Mouse (Mus musculus): Measurements from ENCODE around the gene Dkkl1. TPM values are rescaled to one million over a fixed set of nuclear protein-coding genes. Genes with fewer than 3 reads are reported as not detected.

Dkkl1 gene
- polyA plus RNA-seq, 1 experiment from 2014 or later = 1.5 TPM

GRCm38 (mm10) chr7:45160866-45161265 lies 51.1 kb downstream of the Dkkl1 start:
- Histone ChIP-seq H3K27ac (ENCODE audit: low read length) (no peak overlapping the region), H3K4me3 (ENCODE audit: low read depth, low read length) (no peak overlapping the region), H3K36me3 (ENCODE audit: control insufficient read depth, insufficient read depth) (no peaks in the 10 kb centered on the region), H3K9me3 (replicated peaks; ENCODE audit: control insufficient read depth, low read length) (no peaks in the 10 kb centered on the region), H3K4me2 (ENCODE audit: low read depth, low read length) (no peak overlapping the region), H3K27me3 (ENCODE audit: control insufficient read depth, insufficient read depth, low read depth, low read length) (peaks cover 37% of the 10 kb centered on the region), H3K9ac (ENCODE audit: low read depth, low read length) (no peak overlapping the region), H3K4me1 (ENCODE audit: control insufficient read depth, low read depth, low read length) (peaks cover 14% of the 10 kb centered on the region)
- ATAC-seq (ENCODE audit: low read depth) = no peak
- 74% methylated on average over 3 of the region's 3 CpGs for WGBS (ENCODE audit: insufficient replicate concordance)

- H3K9ac ChIP-seq (ENCODE audit: low read depth, low read length) = no peak overlapping the region
- H3K4me2 ChIP-seq (ENCODE audit: low read depth, low read length) = no peak overlapping the region
- H3K4me1 ChIP-seq (ENCODE audit: control insufficient read depth, low read depth, low read length) = peaks cover 14% of the 10 kb centered on the region
- H3K9me3 ChIP-seq (replicated peaks; ENCODE audit: control insufficient read depth, low read length) = no peaks in the 10 kb centered on the region
- H3K27me3 ChIP-seq (ENCODE audit: control insufficient read depth, insufficient read depth, low read depth, low read length) = peaks cover 32% of the 10 kb centered on the region
- no peaks in the 10 kb centered on the region for H3K36me3 ChIP-seq (ENCODE audit: control insufficient read depth, insufficient read depth)
- ATAC-seq (ENCODE audit: low read depth) = no peak
- WGBS (ENCODE audit: insufficient replicate concordance) = 76% methylated on average over 6 of the region's 6 CpGs
- H3K27ac ChIP-seq (ENCODE audit: low read length) = no peak overlapping the region
- H3K4me3 ChIP-seq (ENCODE audit: low read depth, low read length) = no peak overlapping the region
These were observed 51.6 kb downstream of the Dkkl1 start for GRCm38 (mm10) chr7:45160316-45160800.

GRCm38 (mm10) chr7:45158991-45159390 lies 53.0 kb downstream of the Dkkl1 start:
- no peak for ATAC-seq (ENCODE audit: low read depth)
- H3K4me2 ChIP-seq (ENCODE audit: low read depth, low read length) = no peak overlapping the region
- H3K27me3 ChIP-seq (ENCODE audit: control insufficient read depth, insufficient read depth, low read depth, low read length) = peaks cover 18% of the 10 kb centered on the region
- no peak overlapping the region for H3K4me3 ChIP-seq (ENCODE audit: low read depth, low read length)
- H3K4me1 ChIP-seq (ENCODE audit: control insufficient read depth, low read depth, low read length) = peaks cover 20% of the 10 kb centered on the region
- H3K36me3 ChIP-seq (ENCODE audit: control insufficient read depth, insufficient read depth) = no peaks in the 10 kb centered on the region
- no peaks in the 10 kb centered on the region for H3K9me3 ChIP-seq (replicated peaks; ENCODE audit: control insufficient read depth, low read length)
- no peak overlapping the region for H3K9ac ChIP-seq (ENCODE audit: low read depth, low read length)
- 81% methylated on average over 6 of the region's 6 CpGs for WGBS (ENCODE audit: insufficient replicate concordance)
- no peak overlapping the region for H3K27ac ChIP-seq (ENCODE audit: low read length)

Small RNA genes within 50 kb of the gene (microRNA-seq; reads per million reads assigned to microRNA genes)
- not detected for gene Mir7055

Other genes starting within 250 kb of the Dkkl1 start
- gene Cpt1c, start 237.3 kb downstream of the Dkkl1 start, polyA plus RNA-seq (2015; fragmentation: Nextera tagmentation; extraction: Ambion mirVana) = 1.8 and 2.1 TPM in 2 replicates
- gene Prmt1, start 225.6 kb downstream of the Dkkl1 start, polyA plus RNA-seq (2015; fragmentation: Nextera tagmentation; extraction: Ambion mirVana) = 95.6 and 98.6 TPM in 2 replicates
- gene Irf3, start 214.5 kb downstream of the Dkkl1 start, polyA plus RNA-seq (2015; fragmentation: Nextera tagmentation; extraction: Ambion mirVana) = 39.8 and 43.2 TPM in 2 replicates
- 11.0 and 12.2 TPM in 2 replicates for gene Bcl2l12, start 213.4 kb downstream of the Dkkl1 start, polyA plus RNA-seq (2015; fragmentation: Nextera tagmentation; extraction: Ambion mirVana)
- gene Scaf1, start 195.8 kb downstream of the Dkkl1 start, polyA plus RNA-seq (2015; fragmentation: Nextera tagmentation; extraction: Ambion mirVana) = 9.8 and 9.9 TPM in 2 replicates
- 20.9 and 23.2 TPM in 2 replicates for gene Rras, start 194.2 kb downstream of the Dkkl1 start, polyA plus RNA-seq (2015; fragmentation: Nextera tagmentation; extraction: Ambion mirVana)
- 1.9 and 2.0 TPM in 2 replicates for gene Prr12, start 159.3 kb downstream of the Dkkl1 start, polyA plus RNA-seq (2015; fragmentation: Nextera tagmentation; extraction: Ambion mirVana)
- 23.4 and 23.8 TPM in 2 replicates for gene Nosip, start 149.7 kb downstream of the Dkkl1 start, polyA plus RNA-seq (2015; fragmentation: Nextera tagmentation; extraction: Ambion mirVana)
- gene Prrg2, start 149.5 kb downstream of the Dkkl1 start, polyA plus RNA-seq (2015; fragmentation: Nextera tagmentation; extraction: Ambion mirVana) = 9.7 and 10.5 TPM in 2 replicates
- 20.1 and 22.7 TPM in 2 replicates for gene Rcn3, start 119.9 kb downstream of the Dkkl1 start, polyA plus RNA-seq (2015; fragmentation: Nextera tagmentation; extraction: Ambion mirVana)
- 50.6 and 56.1 TPM in 2 replicates for gene Fcgrt, start 108.3 kb downstream of the Dkkl1 start, polyA plus RNA-seq (2015; fragmentation: Nextera tagmentation; extraction: Ambion mirVana)
- gene Rps11, start 87.7 kb downstream of the Dkkl1 start, polyA plus RNA-seq (2015; fragmentation: Nextera tagmentation; extraction: Ambion mirVana) = 646 and 744 TPM in 2 replicates
- 558 and 645 TPM in 2 replicates for gene Rpl13a, start 83.4 kb downstream of the Dkkl1 start, polyA plus RNA-seq (2015; fragmentation: Nextera tagmentation; extraction: Ambion mirVana)
- gene Gm45713, start 75.9 kb downstream of the Dkkl1 start, polyA plus RNA-seq (2015; fragmentation: Nextera tagmentation; extraction: Ambion mirVana) = 0.12 TPM in 1 of 2 replicates, not detected in the other
- 3.0 and 3.1 TPM in 2 replicates for gene Flt3l, start 75.7 kb downstream of the Dkkl1 start, polyA plus RNA-seq (2015; fragmentation: Nextera tagmentation; extraction: Ambion mirVana)
- gene Pih1d1, start 57.8 kb downstream of the Dkkl1 start, polyA plus RNA-seq (2015; fragmentation: Nextera tagmentation; extraction: Ambion mirVana) = 42.3 and 42.8 TPM in 2 replicates
- 30.0 and 30.3 TPM in 2 replicates for gene Aldh16a1, start 57.6 kb downstream of the Dkkl1 start, polyA plus RNA-seq (2015; fragmentation: Nextera tagmentation; extraction: Ambion mirVana)
- not detected in 2 replicates for gene Slc17a7, start 48.2 kb downstream of the Dkkl1 start, polyA plus RNA-seq (2015; fragmentation: Nextera tagmentation; extraction: Ambion mirVana)
- not detected in 2 replicates for gene Gfy, start 32.6 kb downstream of the Dkkl1 start, polyA plus RNA-seq (2015; fragmentation: Nextera tagmentation; extraction: Ambion mirVana)
- not detected in 2 replicates for gene Pth2, start 31.2 kb downstream of the Dkkl1 start, polyA plus RNA-seq (2015; fragmentation: Nextera tagmentation; extraction: Ambion mirVana)
- gene Ccdc155, start 7.3 kb downstream of the Dkkl1 start, polyA plus RNA-seq (2015; fragmentation: Nextera tagmentation; extraction: Ambion mirVana) = 0.05 TPM in 1 of 2 replicates, not detected in the other
- gene Tead2, start 3.6 kb upstream of the Dkkl1 start, polyA plus RNA-seq (2015; fragmentation: Nextera tagmentation; extraction: Ambion mirVana) = 5.0 and 6.5 TPM in 2 replicates
- gene Cd37, start 27.0 kb upstream of the Dkkl1 start, polyA plus RNA-seq (2015; fragmentation: Nextera tagmentation; extraction: Ambion mirVana) = 16.4 and 19.3 TPM in 2 replicates
- gene Slc6a16, start 28.9 kb upstream of the Dkkl1 start, polyA plus RNA-seq (2015; fragmentation: Nextera tagmentation; extraction: Ambion mirVana) = not detected in 2 replicates
- gene Slc6a21, start 65.4 kb upstream of the Dkkl1 start, polyA plus RNA-seq (2015; fragmentation: Nextera tagmentation; extraction: Ambion mirVana) = not detected in 2 replicates
- 0.85 and 1.7 TPM in 2 replicates for gene Trpm4, start 121.6 kb upstream of the Dkkl1 start, polyA plus RNA-seq (2015; fragmentation: Nextera tagmentation; extraction: Ambion mirVana)
- 0.39 and 0.60 TPM in 2 replicates for gene Hrc, start 123.1 kb upstream of the Dkkl1 start, polyA plus RNA-seq (2015; fragmentation: Nextera tagmentation; extraction: Ambion mirVana)
- 0.15 and 0.19 TPM in 2 replicates for gene Ppfia3, start 154.9 kb upstream of the Dkkl1 start, polyA plus RNA-seq (2015; fragmentation: Nextera tagmentation; extraction: Ambion mirVana)
- not detected in 2 replicates for gene Lin7b, start 158.4 kb upstream of the Dkkl1 start, polyA plus RNA-seq (2015; fragmentation: Nextera tagmentation; extraction: Ambion mirVana)
- 64.2 and 70.1 TPM in 2 replicates for gene Snrnp70, start 183.6 kb upstream of the Dkkl1 start, polyA plus RNA-seq (2015; fragmentation: Nextera tagmentation; extraction: Ambion mirVana)
- gene Kcna7, start 193.5 kb upstream of the Dkkl1 start, polyA plus RNA-seq (2015; fragmentation: Nextera tagmentation; extraction: Ambion mirVana) = not detected in 2 replicates
- gene Ntf5, start 201.5 kb upstream of the Dkkl1 start, polyA plus RNA-seq (2015; fragmentation: Nextera tagmentation; extraction: Ambion mirVana) = 0.09 and 0.26 TPM in 2 replicates
- not detected in 2 replicates for gene Lhb, start 208.7 kb upstream of the Dkkl1 start, polyA plus RNA-seq (2015; fragmentation: Nextera tagmentation; extraction: Ambion mirVana)
- gene Gys1, start 222.7 kb upstream of the Dkkl1 start, polyA plus RNA-seq (2015; fragmentation: Nextera tagmentation; extraction: Ambion mirVana) = 7.6 and 8.9 TPM in 2 replicates
- gene Ruvbl2, start 225.9 kb upstream of the Dkkl1 start, polyA plus RNA-seq (2015; fragmentation: Nextera tagmentation; extraction: Ambion mirVana) = 58.8 and 59.4 TPM in 2 replicates
- gene Ftl1, start 247.7 kb upstream of the Dkkl1 start, polyA plus RNA-seq (2015; fragmentation: Nextera tagmentation; extraction: Ambion mirVana) = 6,125 and 6,166 TPM in 2 replicates